Mouse (Mus musculus): Measurements from ENCODE around the gene Lpcat2.

DNA sequence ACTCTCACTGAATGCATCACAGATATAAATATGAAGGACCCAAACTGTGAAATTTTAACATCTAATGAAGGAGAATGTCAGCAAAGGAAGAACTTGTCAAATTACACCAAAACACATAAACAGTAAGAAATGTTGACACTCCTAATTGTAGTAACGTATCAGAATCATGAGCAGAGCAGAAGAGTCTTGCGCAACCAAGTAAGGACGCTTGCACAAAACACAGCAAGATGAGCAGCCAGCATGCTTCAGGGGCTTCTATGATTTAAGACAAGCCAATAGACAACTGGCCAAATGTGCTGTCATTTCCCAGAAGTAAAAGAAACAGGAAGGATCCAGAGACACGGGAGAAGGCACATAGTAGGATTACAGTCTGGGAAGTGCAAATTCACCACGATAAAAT lies 98.9 kb downstream of the Lpcat2 start:
- no peak for TF ChIP-seq CTCF (IDR thresholded peaks at IDR 0.05)
- TF ChIP-seq EP300 (IDR thresholded peaks at IDR 0.05) = no peak
